Mouse (Mus musculus): ENCODE data around the gene Usp22. TPM values are rescaled to one million over a fixed set of nuclear protein-coding genes. Genes with fewer than 3 reads are reported as not detected.

Usp22 gene
- polyA plus RNA-seq (2014; fragmentation: Nextera tagmentation; extraction: Ambion mirVana) = 96.9 and 182 TPM in 2 replicates

DNA sequence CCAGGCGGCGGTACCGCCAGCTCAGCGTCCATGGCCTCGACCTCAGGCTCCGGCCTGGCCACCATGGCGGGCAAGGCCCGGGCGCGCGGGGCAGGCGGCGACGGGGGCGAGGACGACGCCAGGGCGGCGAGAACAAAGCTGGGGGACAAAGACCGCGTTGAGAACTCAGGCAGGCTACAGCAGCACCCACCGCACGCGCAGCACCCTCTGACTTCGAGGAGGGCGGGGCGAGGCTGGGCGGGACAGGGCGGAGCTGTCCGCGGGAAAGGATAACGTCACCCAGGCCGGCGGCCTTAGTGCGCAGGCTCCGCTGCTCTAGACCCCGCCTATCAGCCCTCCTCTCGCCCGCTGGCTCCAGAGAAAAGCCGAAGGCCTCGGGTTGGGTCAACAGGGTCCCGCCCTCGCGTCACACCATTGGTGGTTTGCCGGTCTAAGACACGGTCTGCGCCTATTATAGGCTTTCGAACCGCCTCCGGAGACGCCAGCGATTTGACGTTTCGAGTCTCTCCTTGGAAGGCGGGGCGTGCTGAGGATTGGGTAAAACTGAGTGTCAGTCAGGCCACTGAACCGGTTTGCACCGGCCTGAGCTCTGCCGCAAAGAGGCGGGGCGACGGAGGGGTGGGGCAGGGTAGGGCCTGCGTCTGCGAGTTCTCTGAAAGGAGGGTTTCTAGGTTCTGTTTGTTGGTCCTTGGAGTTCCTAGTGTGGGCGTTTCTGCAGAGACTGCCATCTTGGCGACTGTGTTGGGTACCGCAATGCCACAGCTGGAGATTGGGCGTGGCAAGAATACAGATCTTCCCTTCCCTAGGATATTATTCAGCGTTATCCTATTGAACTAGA lies at the start of gene Usp22:
TSS of gene Usp22 (minus strand) at position 235 of the 838 bp plus-strand sequence.
- WGBS = under 1% methylated on average over 69 of the region's 69 CpGs
- no peaks in the 10 kb centered on the region for H3K27me3 ChIP-seq (ENCODE audit: control insufficient read depth, insufficient read depth, low read length)
- no peaks in the 10 kb centered on the region for H3K9me3 ChIP-seq (ENCODE audit: control insufficient read depth, low read length)
- peak within 1 kb of the TSS; percentile 90 for H3K27ac ChIP-seq (ENCODE audit: low read depth, low read length)
- peak within 1 kb of the TSS; percentile 99 for H3K4me3 ChIP-seq (ENCODE audit: low read length)
- peak within 1 kb of the TSS; percentile 88 for H3K9ac ChIP-seq (ENCODE audit: low read depth, low read length)
- H3K4me2 ChIP-seq (replicated peaks; ENCODE audit: low read depth, low read length) = peak within 1 kb of the TSS; percentile 61
- H3K4me1 ChIP-seq (ENCODE audit: control insufficient read depth, insufficient read depth, low read length) = peaks cover 17% of the 10 kb centered on the region; the same call in 1 of the 2 replicates
- ATAC-seq (ENCODE audit: low FRiP score, low TSS enrichment) = peak; percentile 98
- peaks cover 2% of the 10 kb centered on the region; the same call in 1 of the 2 replicates for H3K36me3 ChIP-seq (ENCODE audit: control insufficient read depth, insufficient read depth, low read length)

DNA sequence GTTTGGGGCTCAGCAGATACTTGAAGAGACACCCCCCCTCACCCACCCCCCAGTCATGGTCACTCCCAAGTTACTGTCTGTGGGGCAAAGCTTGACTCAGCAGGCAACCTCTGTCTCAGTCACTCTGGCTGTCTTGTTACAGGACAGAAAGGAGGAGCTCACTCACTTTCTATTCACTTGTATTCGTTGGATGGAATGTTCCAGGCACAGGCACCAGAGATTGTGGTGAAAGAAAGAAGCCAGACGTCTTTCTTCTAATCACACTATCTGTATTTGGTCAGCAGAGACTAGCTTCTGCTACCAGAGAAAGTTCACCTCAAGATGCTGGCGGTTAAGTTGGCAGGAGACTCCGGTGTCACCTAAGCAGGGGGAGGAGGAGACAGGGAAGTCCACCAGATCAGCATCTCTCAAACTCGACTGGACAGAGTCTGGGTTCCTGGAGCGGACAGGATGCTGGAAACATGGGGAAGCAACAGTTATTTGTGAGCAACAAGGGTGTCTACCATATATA lies 49.4 kb upstream of the Usp22 start:
- H3K27ac ChIP-seq (ENCODE audit: low read depth, low read length) = no peak overlapping the region
- H3K9me3 ChIP-seq (ENCODE audit: control insufficient read depth, low read length) = no peaks in the 10 kb centered on the region
- H3K4me2 ChIP-seq (replicated peaks; ENCODE audit: low read depth, low read length) = no peak overlapping the region
- no peak overlapping the region for H3K4me3 ChIP-seq (ENCODE audit: low read length)
- H3K4me1 ChIP-seq (ENCODE audit: control insufficient read depth, insufficient read depth, low read length) = no peaks in the 10 kb centered on the region
- WGBS = 76% methylated on average over 6 of the region's 6 CpGs
- H3K27me3 ChIP-seq (ENCODE audit: control insufficient read depth, insufficient read depth, low read length) = no peaks in the 10 kb centered on the region; the same call in 1 of the 2 replicates
- no peak for ATAC-seq (ENCODE audit: low FRiP score, low TSS enrichment)
- no peak overlapping the region for H3K9ac ChIP-seq (ENCODE audit: low read depth, low read length)
- H3K36me3 ChIP-seq (ENCODE audit: control insufficient read depth, insufficient read depth, low read length) = no peaks in the 10 kb centered on the region

GRCm38 (mm10) chr11:61222971-61223745 lies 48.3 kb upstream of the Usp22 start:
- no peak overlapping the region for H3K4me3 ChIP-seq (ENCODE audit: low read length)
- H3K9ac ChIP-seq (ENCODE audit: low read depth, low read length) = no peak overlapping the region
- no peak overlapping the region for H3K27ac ChIP-seq (ENCODE audit: low read depth, low read length)
- H3K36me3 ChIP-seq (ENCODE audit: control insufficient read depth, insufficient read depth, low read length) = no peaks in the 10 kb centered on the region
- H3K4me1 ChIP-seq (ENCODE audit: control insufficient read depth, insufficient read depth, low read length) = no peaks in the 10 kb centered on the region
- H3K4me2 ChIP-seq (replicated peaks; ENCODE audit: low read depth, low read length) = no peak overlapping the region
- no peaks in the 10 kb centered on the region for H3K9me3 ChIP-seq (ENCODE audit: control insufficient read depth, low read length)
- WGBS = 91% methylated on average over 9 of the region's 9 CpGs
- no peak for ATAC-seq (ENCODE audit: low FRiP score, low TSS enrichment)
- H3K27me3 ChIP-seq (ENCODE audit: control insufficient read depth, insufficient read depth, low read length) = no peaks in the 10 kb centered on the region; the same call in 1 of the 2 replicates

DNA sequence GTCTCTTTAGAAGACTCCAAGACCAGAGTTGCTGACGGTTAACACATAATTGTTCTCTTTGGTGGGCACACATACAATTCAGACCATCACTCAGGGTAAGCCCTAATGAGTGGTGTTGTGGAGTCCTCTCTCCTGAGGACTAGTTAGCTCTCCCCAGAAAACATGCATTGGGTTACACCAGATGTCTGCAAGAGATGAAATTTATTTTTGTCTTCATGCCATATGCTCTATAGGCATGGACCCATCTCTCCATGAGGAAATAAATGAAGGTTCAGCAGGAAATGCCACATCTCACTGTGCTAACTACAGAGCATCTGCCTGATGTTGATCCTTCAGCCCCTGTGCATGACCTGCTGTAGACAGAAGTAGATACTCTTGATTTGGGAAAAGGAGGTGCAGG lies 47.2 kb upstream of the Usp22 start:
- no peak for ATAC-seq (ENCODE audit: low FRiP score, low TSS enrichment)
- Histone ChIP-seq H3K4me2 (replicated peaks; ENCODE audit: low read depth, low read length) (no peak overlapping the region), H3K27me3 (ENCODE audit: control insufficient read depth, insufficient read depth, low read length) (no peaks in the 10 kb centered on the region; the same call in 1 of the 2 replicates), H3K4me3 (ENCODE audit: low read length) (no peak overlapping the region), H3K9me3 (ENCODE audit: control insufficient read depth, low read length) (no peaks in the 10 kb centered on the region), H3K27ac (ENCODE audit: low read depth, low read length) (no peak overlapping the region), H3K9ac (ENCODE audit: low read depth, low read length) (no peak overlapping the region), H3K36me3 (ENCODE audit: control insufficient read depth, insufficient read depth, low read length) (no peaks in the 10 kb centered on the region), H3K4me1 (ENCODE audit: control insufficient read depth, insufficient read depth, low read length) (no peaks in the 10 kb centered on the region)
- WGBS = 81% methylated on average over 1 of the region's 1 CpGs

DNA sequence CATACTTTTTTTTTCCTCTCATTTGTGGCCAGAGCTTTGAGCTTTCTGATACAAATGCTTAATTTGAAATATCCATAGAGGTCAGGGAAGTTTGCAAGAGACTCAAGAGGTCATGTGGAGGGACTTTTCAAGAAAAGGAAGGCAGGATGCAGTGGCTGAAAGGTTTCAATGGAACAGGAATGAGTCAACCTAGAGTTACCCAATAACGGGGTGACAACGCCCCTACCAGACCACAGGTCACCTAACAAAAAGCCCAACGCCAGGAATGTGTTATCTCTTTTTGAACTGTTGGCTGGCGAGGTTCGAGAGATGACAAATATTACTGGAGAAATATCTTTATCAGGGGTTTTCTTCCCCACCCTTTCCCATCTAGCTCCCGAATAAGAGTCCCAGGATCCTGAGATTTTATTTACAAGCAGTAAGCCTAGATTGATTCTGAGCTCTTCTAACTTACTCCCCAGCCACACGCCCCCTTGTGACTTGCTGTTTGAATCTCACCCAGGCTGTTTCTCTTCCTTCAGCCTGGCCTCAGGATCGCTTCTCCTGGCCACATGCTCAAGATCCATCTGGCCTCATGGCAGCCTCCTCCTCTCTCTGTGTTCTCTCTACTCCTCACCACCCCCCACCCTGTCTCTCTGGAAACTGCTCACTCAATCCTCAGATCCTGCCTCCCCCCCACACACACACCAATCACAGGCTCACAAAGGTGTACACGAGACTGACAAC lies 45.5 kb upstream of the Usp22 start:
- Histone ChIP-seq H3K27ac (ENCODE audit: low read depth, low read length) (no peak overlapping the region), H3K27me3 (ENCODE audit: control insufficient read depth, insufficient read depth, low read length) (no peaks in the 10 kb centered on the region; the same call in 1 of the 2 replicates), H3K36me3 (ENCODE audit: control insufficient read depth, insufficient read depth, low read length) (no peaks in the 10 kb centered on the region), H3K9ac (ENCODE audit: low read depth, low read length) (no peak overlapping the region), H3K4me3 (ENCODE audit: low read length) (no peak overlapping the region), H3K4me2 (replicated peaks; ENCODE audit: low read depth, low read length) (no peak overlapping the region), H3K4me1 (ENCODE audit: control insufficient read depth, insufficient read depth, low read length) (no peaks in the 10 kb centered on the region), H3K9me3 (ENCODE audit: control insufficient read depth, low read length) (no peaks in the 10 kb centered on the region)
- 74% methylated on average over 9 of the region's 9 CpGs for WGBS
- ATAC-seq (ENCODE audit: low FRiP score, low TSS enrichment) = no peak

DNA sequence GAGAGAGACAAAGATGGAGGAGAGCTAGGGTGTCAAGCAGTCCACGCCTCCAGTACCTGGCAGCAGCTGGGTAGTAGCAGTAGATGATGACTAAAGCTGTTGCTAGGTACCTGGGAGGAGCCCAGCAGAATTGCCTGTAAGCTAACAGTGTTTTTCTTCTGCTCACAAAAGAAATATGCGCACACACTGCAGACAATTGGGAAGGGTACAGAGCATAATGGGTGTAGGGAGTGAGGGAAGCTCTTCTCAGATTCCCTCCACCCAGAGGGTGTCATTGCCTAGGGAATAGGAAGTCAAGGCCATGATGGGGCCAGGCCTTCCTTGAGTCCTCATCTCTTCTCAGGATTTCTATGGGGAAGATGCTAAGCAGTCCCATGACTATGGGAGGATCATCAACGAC lies 41.1 kb upstream of the Usp22 start:
- Histone ChIP-seq H3K27ac (ENCODE audit: low read depth, low read length) (no peak overlapping the region), H3K4me1 (ENCODE audit: control insufficient read depth, insufficient read depth, low read length) (no peaks in the 10 kb centered on the region), H3K27me3 (ENCODE audit: control insufficient read depth, insufficient read depth, low read length) (peaks cover 14% of the 10 kb centered on the region; the same call in 1 of the 2 replicates), H3K36me3 (ENCODE audit: control insufficient read depth, insufficient read depth, low read length) (no peaks in the 10 kb centered on the region), H3K9me3 (ENCODE audit: control insufficient read depth, low read length) (no peaks in the 10 kb centered on the region), H3K9ac (ENCODE audit: low read depth, low read length) (no peak overlapping the region), H3K4me3 (ENCODE audit: low read length) (no peak overlapping the region), H3K4me2 (replicated peaks; ENCODE audit: low read depth, low read length) (no peak overlapping the region)
- WGBS = 71% methylated on average over 3 of the region's 3 CpGs
- ATAC-seq (ENCODE audit: low FRiP score, low TSS enrichment) = no peak

DNA sequence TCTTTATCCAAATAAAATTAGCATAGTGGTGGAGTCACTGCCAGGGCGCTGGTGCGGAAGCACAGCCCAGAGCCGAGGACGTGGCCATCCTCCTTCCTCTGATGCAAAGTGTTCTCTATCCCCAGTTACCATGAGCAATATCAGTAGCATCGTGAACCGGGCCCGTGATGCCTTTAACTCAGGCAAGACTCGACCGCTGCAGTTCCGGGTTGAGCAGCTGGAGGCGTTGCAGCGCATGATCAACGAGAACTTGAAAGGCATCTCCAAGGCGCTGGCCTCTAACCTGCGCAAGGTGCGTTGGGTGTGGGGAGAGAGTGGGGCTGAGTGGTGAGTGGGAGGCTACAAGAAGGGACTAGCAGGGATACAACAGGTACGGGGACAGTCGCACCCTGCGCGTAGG lies 37.2 kb upstream of the Usp22 start:
- no peaks in the 10 kb centered on the region for H3K9me3 ChIP-seq (ENCODE audit: control insufficient read depth, low read length)
- no peak overlapping the region for H3K4me3 ChIP-seq (ENCODE audit: low read length)
- H3K36me3 ChIP-seq (ENCODE audit: control insufficient read depth, insufficient read depth, low read length) = no peaks in the 10 kb centered on the region
- no peaks in the 10 kb centered on the region for H3K4me1 ChIP-seq (ENCODE audit: control insufficient read depth, insufficient read depth, low read length)
- no peak overlapping the region for H3K4me2 ChIP-seq (replicated peaks; ENCODE audit: low read depth, low read length)
- H3K27ac ChIP-seq (ENCODE audit: low read depth, low read length) = no peak overlapping the region
- H3K9ac ChIP-seq (ENCODE audit: low read depth, low read length) = no peak overlapping the region
- WGBS = 41% methylated on average over 20 of the region's 20 CpGs
- no peak for ATAC-seq (ENCODE audit: low FRiP score, low TSS enrichment)
- peaks cover 14% of the 10 kb centered on the region; the same call in 1 of the 2 replicates for H3K27me3 ChIP-seq (ENCODE audit: control insufficient read depth, insufficient read depth, low read length)

DNA sequence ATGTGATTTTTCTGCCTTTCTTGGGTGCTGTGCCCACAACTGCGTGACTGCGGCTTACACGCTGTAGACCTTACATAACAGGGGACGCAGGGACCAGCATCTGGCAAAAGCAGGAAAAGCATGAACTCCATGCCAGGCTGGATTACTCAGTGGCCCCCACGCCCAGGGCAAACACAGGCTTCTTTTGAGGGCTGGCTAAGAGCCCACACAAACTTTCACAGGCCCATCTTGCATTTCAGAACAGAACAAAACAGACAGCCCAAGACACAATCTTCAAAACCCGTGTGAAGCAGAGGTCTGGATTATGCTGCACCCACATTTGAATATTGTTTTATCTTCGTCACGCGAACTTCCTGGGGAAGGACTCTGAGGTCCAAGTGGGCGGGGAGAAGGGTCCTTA lies 33.5 kb upstream of the Usp22 start:
- ATAC-seq (ENCODE audit: low FRiP score, low TSS enrichment) = no peak
- H3K9ac ChIP-seq (ENCODE audit: low read depth, low read length) = no peak overlapping the region
- H3K4me3 ChIP-seq (ENCODE audit: low read length) = no peak overlapping the region
- no peaks in the 10 kb centered on the region for H3K36me3 ChIP-seq (ENCODE audit: control insufficient read depth, insufficient read depth, low read length)
- no peaks in the 10 kb centered on the region for H3K9me3 ChIP-seq (ENCODE audit: control insufficient read depth, low read length)
- no peak overlapping the region for H3K4me2 ChIP-seq (replicated peaks; ENCODE audit: low read depth, low read length)
- no peak overlapping the region for H3K27ac ChIP-seq (ENCODE audit: low read depth, low read length)
- WGBS = 80% methylated on average over 10 of the region's 10 CpGs
- no peaks in the 10 kb centered on the region for H3K4me1 ChIP-seq (ENCODE audit: control insufficient read depth, insufficient read depth, low read length)
- H3K27me3 ChIP-seq (ENCODE audit: control insufficient read depth, insufficient read depth, low read length) = peaks cover 14% of the 10 kb centered on the region; the same call in 1 of the 2 replicates

All from kidney, embryonic 14.5 days (tissue).